Mouse (Mus musculus) CD4-positive helper T cell, adult 2 months (primary cell): ENCODE measurements around the gene Kcnj9.

Experiments
- DNase-seq: peaks from one replicate; pipeline ENCODE4 v3.0.0-alpha.2; 2012; ENCODE audit warnings: low read depth, missing footprints, low spot score

Gene Kcnj9

DNA sequence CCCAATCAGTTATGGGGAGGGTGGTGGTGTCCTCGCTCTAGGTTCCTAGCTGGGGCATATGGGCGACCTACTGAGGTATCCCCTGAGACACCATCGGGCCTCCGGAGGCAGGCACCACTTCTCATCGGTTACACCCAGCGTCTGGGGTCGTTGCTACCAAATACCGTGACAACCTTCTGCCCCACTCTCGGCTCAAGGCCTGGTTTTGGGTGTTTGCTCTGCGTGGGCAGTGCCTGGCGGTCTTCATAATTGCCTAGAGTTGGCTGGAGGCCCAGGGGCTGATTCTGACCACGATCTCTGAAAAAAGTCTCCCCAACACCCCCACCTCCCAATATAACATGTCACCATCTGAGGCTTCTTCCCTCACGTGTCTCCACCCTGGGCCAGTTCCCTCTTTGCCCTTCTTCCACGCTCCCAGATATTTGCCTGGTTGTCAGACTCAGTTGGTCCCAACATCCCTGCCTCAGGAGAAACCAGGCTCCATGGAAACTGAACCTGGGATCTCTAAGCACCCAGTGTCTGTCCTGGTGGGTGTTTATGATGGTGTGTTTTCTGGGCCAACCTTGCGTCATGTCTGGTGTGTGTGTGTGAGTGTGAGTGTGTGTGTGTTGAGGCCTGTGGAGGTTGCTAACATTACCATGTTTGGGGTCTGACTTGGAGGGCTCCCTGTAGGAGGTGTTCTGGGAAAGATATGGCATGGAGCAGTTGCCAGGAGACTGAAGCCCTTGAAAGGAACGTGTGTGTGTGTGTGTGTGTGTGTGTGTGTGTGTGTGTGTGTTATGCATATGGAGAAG, 16.2 kb downstream of the Kcnj9 start:
- DNase-seq: no peak

DNA sequence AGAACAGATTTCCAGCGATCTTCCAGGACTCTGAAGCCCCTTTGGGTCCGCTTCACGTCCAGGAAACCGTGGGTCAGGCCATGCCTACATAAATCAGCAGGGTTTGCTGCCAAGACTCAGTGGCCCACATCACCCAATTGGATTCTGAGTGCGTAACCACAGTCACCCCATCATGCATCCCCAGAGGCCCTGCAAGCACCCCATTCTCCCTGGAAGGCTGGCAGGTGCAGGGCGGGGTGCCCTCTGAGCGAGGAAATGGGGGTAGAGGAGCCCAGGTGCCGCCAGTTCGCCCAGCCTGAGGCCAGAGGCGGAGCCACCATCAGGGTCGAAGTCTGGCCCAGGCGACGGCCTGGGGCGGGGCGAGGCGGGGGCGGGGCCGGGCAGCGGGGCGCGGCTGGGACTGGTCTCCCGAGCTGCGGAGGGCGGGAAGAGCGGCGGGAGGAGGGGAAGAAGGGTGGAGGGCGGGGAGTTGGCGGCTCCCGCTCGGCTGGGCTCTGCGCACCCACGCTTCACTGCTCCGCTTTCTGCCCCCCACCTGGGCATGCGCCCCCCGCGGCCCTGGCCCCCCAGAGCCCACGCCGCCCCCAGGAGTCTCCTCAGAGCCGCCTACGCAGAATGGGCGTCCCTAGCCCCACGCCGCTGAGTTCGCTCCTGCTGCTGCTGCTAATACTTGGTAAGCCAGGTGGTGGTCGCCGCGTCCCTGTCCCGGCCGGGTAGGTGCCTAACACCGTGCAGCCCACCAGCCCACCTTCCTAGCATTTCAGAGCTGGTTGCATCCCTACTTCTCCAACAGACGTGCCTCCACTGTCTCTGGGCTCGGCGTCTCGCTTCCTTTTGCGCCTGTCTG, 17.0 kb downstream of the Kcnj9 start:
- DNase-seq: peak; percentile 90

DNA sequence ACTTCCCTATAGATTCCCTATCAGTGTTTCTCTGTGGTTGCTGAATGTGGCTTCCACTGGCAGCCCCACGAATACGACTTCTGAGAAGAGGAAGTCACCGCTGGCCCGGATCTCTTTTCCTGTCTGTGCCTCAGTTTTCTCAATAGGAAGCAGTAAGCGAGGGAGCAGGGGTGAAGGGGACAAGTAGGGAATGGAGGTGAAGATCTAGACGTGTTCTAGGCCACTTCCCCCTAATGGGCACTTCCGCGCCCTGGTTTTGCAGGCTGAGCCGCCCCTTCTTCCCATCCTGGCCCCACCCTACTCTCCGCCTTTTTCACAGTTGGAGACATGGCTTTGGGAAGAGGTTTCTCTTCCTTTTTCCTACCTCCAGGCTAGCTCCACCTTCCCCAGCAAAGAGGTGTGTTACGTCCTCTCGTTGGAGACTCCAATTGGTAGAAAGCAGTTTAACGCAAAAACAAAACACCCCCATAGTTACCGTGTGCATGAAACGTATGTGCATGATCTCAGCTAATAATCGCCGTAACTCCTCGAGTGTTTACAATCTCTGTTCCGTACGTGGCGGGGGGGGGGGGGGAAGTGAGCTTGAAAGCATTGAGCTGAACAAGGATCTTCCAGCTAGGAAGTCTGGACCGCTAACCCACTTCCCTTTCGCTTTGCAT, 17.7 kb downstream of the Kcnj9 start:
- DNase-seq: peak; percentile 83

DNA sequence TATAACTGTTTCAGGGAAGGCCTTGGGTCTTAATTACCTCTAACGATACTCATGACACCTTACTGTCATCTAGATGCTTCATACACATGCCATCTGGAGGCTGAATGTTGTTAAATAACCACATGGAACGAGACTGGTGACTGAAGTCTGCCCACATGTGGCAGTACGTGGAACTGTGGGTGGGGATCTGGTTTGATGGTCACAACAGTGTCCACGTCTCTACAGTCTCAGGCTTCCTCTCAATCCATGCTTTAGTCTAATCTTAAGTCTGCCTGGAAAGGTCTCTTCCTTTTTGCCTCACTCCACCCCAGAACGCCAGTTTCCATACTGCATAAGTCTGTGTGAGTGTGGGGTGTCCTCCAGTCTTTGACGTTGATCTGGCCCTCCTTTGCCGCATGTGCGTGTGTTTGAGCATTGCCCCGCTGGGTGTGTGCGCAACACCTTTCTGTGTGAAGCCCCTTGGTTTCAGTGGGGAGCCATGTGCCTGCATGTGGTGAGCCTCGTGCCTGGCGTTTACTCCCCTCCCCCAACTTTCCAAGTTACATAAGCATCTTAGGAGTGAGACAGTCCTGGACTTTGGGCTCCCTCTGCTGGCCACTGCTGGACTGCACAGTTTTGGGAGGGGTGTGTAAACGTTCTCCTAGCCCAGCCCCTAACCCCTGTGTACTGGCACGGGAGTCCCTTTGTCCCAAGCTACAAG, 19.3 kb downstream of the Kcnj9 start:
- DNase-seq: peak; percentile 90

DNA sequence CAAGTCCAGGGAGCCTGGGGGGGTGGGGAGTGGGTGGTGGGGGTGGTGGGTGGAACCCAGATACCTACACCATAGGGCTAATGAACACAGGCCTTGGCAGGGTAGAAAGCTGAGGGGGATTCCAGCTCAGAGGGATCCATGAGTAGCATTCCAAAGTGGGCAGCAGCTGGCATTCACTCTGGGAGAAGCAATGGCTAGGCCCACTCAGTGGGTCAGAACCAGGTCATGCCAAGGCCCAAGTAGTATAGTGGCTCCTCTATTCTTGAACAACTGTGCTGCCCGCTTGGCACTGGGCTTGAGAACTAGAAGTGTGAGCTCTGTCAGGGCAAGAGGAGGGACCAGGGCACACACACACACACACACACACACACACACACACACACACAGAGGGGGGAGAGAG, 20.7 kb downstream of the Kcnj9 start:
- DNase-seq: no peak

DNA sequence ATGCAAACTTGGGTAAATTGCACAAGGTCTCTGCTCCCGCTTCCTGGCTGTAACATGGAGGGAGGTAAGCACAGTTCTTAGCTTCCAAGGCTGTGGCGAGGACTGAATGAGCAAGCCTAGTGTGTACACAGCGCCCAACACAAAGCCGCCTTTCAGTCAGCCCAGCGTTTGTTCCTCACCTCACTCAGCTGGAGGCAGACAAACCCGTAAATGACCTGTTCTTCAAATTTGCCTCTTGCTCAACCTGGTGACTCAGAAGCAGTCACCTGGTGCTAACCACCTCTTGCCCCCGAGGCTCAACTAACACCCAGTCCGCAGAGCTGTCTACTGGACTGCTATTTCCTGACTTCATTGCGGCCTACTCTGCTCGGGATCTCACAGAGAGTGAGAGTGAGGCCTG, 21.2 kb downstream of the Kcnj9 start:
- no peak for DNase-seq

DNA sequence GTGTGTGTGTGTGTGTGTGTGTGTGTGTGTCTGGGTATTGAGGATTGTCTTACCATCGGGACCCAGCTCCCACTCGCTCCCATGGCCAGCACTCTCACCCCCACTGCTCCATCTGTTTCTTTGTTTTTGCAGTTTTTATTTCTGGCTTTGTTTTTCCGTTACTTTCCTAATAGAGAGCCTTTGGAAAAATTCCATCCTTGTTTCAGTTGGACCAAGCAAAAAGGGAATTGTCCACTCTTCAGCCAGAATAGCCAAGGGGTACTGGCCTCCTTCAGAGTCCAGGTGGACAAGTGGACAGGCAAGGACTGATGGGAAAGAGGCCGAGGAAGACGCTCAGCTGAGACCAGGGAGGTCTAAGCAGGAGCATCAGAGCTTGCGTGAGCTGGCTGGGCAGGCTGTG, 22.2 kb downstream of the Kcnj9 start:
- DNase-seq: no peak

DNA sequence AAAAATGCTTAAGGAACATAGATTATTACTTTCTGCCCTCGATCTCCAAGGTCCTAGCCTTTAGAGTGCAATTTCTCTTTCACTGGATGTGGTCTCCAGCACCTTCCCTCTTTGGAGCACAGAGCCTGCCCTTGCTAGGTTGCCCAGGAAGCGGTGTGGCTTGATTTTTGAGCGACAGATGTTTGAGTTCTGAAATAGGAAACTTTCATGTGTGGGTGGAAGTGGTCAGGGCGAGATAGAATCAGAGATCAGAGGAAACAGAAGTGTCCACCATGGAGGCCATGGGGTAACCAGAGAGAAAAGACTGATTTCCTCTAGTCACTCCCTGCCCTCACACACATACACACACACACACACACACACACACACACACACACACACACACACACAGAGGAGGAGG, 22.9 kb downstream of the Kcnj9 start:
- DNase-seq: peak; percentile 71

DNA sequence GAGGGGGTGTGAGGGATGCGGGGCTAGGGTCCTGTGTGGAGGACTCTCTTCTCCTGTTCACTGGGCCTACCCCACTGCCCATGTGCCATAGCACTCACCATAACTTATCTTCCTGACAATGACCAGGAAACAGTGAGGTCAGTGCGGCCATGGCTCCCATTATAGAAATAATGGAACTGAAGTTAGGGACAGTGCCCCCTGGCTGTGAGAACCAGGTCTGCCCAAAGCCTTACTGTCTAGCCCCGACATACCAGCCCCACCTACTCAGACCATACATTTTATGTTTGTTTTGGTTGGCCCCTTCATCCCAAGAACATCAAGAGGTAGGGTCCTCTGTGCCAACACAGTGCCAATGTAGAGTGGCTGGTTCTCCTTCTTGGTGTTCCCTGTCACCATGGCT, 23.5 kb downstream of the Kcnj9 start:
- peak; percentile 31 for DNase-seq

DNA sequence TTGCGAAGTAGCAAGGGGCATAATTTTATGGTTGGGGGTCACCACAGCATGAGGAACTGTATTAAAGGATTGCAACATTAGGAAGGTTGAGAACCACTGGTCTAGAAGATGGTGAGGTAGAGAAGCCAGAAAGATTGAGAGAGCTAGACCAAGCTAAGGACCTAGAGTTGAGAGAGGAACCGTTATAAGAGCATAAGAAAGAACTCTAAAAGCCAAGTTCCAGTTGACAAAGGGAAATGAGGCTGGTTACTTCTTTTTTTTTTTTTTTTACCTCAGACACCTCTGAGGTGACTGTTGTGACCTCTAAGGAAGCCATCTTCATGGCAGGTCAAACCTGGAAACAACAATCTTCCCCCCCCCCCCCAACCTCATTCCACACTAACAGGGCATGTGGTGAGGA, 24.0 kb downstream of the Kcnj9 start:
- DNase-seq: no peak

DNA sequence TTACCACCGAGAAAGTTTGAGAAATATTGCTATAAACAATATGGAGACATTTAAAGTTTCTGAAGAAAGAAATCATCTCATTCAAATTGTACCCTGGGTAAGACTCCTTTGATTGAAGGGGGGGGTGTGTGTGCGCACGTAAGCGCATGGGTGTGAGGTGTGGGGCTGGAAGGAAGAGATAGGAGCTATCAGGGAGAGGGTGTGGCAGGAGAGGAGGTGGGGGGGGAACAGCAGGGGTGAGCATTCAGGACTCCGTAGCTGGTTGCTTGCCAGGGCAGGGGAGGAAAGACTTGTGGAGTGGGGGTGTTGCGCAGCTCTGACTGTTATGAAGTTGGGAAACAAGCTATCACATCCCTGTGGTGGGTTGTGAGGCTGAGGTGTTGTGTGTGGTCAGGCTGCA, 24.7 kb downstream of the Kcnj9 start:
- no peak for DNase-seq

DNA sequence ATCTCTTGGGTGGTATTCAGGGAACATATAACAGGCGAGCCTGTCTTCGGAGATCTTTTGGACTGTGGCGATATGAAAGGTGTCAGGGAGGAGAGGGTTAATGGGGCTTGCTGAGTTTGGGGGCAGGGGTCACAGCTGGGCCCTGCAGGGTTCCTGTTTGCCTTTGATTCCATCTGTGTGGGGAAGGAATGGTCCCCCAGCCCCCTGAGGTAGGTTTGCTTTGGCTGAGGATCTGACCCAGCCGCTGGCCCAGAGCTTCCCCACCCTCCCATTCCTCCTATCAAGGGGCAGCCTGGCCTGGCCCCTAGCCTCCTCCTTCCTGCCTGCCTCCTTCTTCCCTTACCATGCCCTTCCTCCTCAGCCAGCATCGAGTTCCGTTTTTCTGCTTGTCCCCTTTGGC, 26.3 kb downstream of the Kcnj9 start:
- DNase-seq: no peak

DNA sequence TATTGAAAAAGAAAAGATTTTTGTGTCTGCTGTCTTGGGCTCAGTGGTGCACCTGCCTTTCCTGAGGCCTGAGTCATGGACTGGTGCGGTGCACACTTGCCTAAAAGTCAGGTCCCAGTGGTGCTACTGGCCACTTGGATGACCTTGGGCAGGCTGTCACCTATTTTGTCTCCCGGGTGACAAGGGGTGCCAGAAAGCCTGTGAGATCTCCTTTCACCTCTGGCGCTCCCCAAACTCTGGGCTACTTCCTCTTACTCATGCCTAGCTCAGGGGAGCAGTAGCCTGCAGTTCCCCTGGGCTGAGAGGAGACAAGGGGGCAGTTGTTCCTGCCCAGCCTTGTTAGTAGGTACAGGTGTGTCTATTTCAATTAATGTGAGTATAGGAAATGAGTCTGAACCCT, 26.8 kb downstream of the Kcnj9 start:
- no peak for DNase-seq

DNA sequence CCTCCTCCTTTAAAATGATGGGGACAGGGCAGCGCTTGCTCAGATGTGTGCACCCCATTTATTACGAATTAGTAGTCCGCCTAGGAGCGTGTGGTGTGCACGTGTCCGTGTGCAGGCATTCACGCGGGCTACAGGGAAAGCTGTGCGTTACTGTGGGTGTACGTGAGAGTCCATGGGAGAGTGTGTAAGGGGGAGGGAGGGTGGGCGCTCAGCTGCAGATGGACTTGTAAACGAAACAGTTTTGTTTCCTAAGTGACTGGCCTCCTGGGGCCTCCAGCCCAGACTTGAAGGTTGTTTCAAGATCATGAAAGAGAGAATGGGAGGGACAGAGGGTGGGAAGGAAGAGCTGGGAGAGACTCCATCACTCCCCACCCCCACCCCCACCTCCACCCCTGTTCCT, 27.9 kb downstream of the Kcnj9 start:
- no peak for DNase-seq

DNA sequence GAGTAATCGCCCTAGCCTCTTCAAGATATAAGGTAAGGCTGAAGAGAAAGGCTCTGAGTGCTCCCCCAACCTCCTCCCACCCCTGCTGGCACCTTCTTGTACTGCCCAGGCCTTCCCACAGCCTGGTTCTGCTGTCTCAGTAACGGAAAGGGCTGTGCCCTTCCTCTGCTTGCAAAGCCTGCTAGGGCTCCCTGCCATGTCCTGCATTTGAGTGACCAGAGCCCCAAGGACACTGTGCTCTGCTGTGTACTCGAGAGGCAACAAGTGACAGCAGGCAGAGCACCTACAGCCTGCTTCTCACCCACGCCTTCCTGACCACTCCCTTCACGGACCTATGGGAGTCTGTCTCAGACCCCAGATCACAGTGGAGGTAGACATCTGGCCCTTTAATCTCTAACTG, 28.9 kb downstream of the Kcnj9 start:
- no peak for DNase-seq

DNA sequence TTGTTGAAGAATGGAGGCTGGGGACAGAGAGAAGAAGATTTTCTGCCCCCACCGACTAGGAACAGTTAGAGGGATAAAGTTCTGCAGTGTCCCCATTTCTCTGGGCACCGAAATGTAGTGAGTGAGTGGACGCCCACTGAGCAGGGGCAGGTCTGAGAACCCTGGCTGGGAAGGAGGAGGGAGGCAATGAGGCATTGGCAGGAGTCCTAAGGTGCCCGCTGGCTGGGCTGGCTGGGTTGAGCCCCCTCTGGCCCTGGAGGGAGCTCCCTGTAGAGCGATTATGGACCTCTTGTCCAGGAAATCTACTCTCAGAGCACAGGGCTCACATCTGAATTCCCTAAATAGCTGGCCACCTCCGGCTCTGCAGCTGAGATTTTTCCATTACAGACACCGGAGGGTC, 29.6 kb downstream of the Kcnj9 start:
- no peak for DNase-seq

DNA sequence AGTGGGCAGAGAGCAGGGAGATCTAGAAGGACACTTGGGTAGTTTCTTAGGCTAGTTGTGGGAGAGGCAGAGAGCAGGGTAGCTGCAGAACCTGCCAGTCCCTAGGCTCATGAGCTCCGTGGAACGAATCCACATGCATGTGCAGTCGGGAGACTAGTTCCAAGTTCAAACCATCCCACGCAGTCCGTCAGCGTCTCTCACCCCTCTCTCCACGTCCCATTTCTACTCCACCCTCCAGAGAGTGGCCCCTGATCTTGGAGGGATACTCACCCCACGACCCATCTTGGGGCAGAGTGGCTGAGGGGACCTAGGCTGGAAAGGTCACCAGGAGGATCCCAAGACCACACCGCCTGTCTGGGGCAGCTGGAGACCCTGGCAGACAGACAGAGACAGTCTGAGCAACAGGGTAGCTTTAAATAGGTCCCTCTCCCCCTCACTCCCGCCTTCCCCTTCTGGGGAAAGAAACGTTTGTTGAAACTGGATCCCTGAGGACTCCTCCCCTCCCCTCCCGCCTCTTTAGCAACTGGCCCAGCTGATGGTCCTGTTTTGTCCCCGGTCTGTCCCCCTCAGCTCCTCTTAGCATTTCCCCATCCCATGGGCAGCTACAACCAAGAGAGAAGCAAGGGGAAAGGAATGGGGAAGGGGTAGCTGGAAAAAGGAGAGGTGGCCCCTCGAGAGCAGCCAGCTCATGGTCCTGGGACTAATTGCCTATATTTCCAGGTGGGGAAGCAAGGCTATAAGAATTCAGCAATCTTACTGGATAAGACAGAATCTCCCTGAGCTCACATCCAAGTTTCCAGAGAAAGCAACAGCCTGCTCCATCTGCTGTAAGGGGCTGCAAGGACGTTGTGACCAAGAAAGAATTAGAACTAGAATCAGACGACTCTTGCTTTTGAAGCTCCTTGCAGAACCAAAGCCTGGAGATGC, 31.2 kb downstream of the Kcnj9 start, which contains the start of gene Atp1a2:
TSS of gene Atp1a2 (minus strand) at position 454 of the 927 bp plus-strand sequence.
- DNase-seq: no peak

DNA sequence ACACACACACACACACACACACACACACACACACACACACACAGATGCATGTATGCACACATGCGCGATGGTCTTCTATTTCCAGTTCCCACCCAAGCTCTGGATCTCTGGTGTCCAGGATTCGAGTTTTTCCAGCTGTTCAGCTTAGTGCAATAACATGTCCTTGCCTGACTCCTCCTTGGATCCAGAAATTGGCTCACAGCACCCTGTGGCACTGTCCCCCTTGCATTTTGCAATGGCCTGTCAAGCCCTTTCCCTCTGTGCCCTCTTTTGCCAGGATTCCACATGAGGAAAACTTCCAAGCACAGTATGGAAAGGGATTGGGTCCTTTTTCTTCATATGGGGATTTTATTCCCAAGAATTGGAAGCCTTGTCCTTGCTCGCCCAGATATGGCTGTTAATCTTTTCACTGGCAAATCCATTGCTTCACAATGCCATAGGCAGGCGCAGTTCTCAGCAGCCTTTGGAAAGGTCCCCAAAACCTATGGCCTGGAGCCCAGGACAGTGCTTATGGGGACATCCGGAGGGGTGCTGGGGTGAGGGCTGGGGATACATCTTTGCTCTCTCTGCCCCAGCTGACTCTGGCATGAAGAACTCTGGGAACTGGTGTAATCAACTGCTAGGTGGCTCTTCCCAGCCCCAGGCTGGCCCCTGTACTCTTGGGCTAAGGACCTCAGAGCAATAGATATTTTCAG, 32.2 kb downstream of the Kcnj9 start:
- DNase-seq: no peak

DNA sequence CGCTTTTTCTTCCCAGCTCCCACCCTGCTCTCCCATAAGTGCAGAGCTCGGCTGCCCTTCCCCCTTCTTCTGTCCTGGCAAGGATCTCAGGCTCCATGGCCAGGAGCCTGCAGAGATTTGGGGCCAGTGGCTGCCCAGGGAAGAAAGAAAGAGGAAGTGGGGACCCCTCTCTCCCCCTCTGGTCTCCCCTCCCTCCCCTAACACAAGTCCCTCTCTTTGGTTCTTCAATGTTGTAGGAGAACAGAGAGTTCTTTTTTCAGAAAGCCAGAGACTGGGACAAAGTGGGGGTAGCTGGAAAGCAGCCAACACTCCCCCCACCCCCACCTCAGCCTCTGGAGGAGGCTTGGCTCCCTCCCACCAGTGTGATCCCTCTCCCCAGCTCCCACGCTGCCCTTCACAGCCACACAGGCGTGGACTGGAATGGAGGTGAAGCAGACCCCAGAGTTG, 33.3 kb downstream of the Kcnj9 start:
- DNase-seq: no peak

DNA sequence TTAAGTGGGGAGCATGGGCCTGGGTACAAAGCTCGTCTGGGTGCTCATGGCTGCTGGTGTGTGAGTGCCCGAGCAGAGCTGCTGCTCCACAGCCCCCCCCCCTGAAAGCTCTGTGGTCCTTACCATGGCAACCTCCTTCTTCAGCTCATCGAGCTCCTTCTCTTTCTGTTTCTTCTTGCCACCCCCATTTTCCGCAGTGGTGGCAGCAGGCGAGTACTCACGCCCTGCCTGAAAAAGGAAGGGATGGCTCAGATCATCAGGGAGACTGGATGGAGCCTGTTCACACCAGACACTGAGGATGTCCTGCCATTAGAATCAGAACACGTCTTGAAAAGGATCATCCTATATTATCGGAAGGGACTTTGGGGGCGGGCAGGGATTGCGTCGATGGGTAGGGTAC, 35.7 kb downstream of the Kcnj9 start:
- DNase-seq: no peak
